Mouse (Mus musculus) MEL (cell line): ENCODE results near the gene Tbl1x. TPM values are rescaled to one million over a fixed set of nuclear protein-coding genes. Genes with fewer than 3 reads are reported as not detected.
A peak's percentile ranks its signal among the peaks of the same experiment; 100 is the strongest.

Experiments used
- DNase-seq: peaks from one replicate; pipeline ENCODE4 v3.0.0; 2011; ENCODE audit warnings: low read depth, low spot score
- H3K27ac ChIP-seq: 2 replicates; pipeline ENCODE4 v1.5.1; 2012; ENCODE audit warnings: low read depth, mild to moderate bottlenecking, control low read depth, low read length, moderate library complexity; ENCODE audit not compliant: control insufficient read depth
- H3K27me3 ChIP-seq, 2 experiments: fragments of 150-350 bp in 1 of 2; sonication (generic) in 1 of 2; 2 replicates each; pipeline ENCODE4 v1.6.1; 2012; ENCODE audit warnings: low read length in 2 of 2, mild to moderate bottlenecking in 2 of 2, improper control_type of control experiment in 1 of 2, moderate library complexity in 1 of 2; ENCODE audit not compliant: insufficient read depth in 2 of 2, control insufficient read depth in 1 of 2
- H3K36me3 ChIP-seq, 2 experiments: 2 replicates each; pipeline ENCODE4 v1.6.1; 2012 to 2014; ENCODE audit warnings: low read length in 2 of 2, improper control_type of control experiment in 1 of 2, inconsistent platforms in 1 of 2, mild to moderate bottlenecking in 1 of 2; ENCODE audit not compliant: insufficient read depth in 2 of 2, control insufficient read depth in 1 of 2
- H3K4me1 ChIP-seq, 2 experiments: fragments of 150-350 bp in 1 of 2; sonication (generic) in 1 of 2; 2 replicates each; pipeline ENCODE4 v1.6.1; 2012; ENCODE audit warnings: low read length in 2 of 2, improper control_type of control experiment in 1 of 2, mild to moderate bottlenecking in 1 of 2; ENCODE audit not compliant: insufficient read depth in 2 of 2, control insufficient read depth in 1 of 2
- H3K4me3 ChIP-seq, 2 experiments: fragments of 150-350 bp in 1 of 2; sonication (generic) in 1 of 2; 2 replicates each; pipeline ENCODE4 v1.5.1; 2012; ENCODE audit warnings: low read depth in 2 of 2, low read length in 2 of 2, mild to moderate bottlenecking in 2 of 2, moderate library complexity in 2 of 2, control low read depth in 1 of 2, improper control_type of control experiment in 1 of 2; ENCODE audit not compliant: control insufficient read depth in 1 of 2, insufficient read depth in 1 of 2
- H3K79me2 ChIP-seq: 2 replicates; pipeline ENCODE4 v1.6.1; 2012; ENCODE audit warnings: mild to moderate bottlenecking, low read length, moderate library complexity; ENCODE audit not compliant: control insufficient read depth, poor library complexity, insufficient read depth
- H3K9ac ChIP-seq: 2 replicates; pipeline ENCODE4 v1.6.1; 2012; ENCODE audit warnings: low read depth, mild to moderate bottlenecking, control low read depth, low read length, moderate library complexity; ENCODE audit not compliant: control insufficient read depth, poor library complexity, severe bottlenecking
- H3K9me3 ChIP-seq: fragments of 150-350 bp; sonication (generic); replicated peaks from 2 replicates; pipeline ENCODE4 v1.6.1; 2012; ENCODE audit warnings: mild to moderate bottlenecking, low read length, improper control_type of control experiment, moderate library complexity; ENCODE audit not compliant: insufficient read depth
- BHLHE40 ChIP-seq: IDR thresholded peaks from 2 replicates; pipeline ENCODE4 v1.6.1; 2012; ENCODE audit warnings: low read depth, mild to moderate bottlenecking, inconsistent platforms, low read length, improper control_type of control experiment, borderline replicate concordance
- CHD1 ChIP-seq: IDR thresholded peaks from 2 replicates; pipeline ENCODE4 v1.6.1; 2012; ENCODE audit warnings: low read depth, mild to moderate bottlenecking, inconsistent platforms, low read length, improper control_type of control experiment
- CHD2 ChIP-seq: IDR thresholded peaks from 2 replicates; pipeline ENCODE4 v1.6.1; 2011; ENCODE audit warnings: low read length, improper control_type of control experiment
- CTCF ChIP-seq, 3 experiments: IDR thresholded peaks in 2 of 3; conservative IDR thresholded peaks in 1 of 3; 2 replicates each; pipeline ENCODE4 v1.5.1; 2011 to 2012; ENCODE audit warnings: low read length in 3 of 3, low read depth in 2 of 3, mild to moderate bottlenecking in 2 of 3, improper control_type of control experiment in 1 of 3, inconsistent platforms in 1 of 3, mixed read lengths in 1 of 3, moderate library complexity in 1 of 3; ENCODE audit not compliant: control insufficient read depth in 1 of 3, insufficient read depth in 1 of 3, poor library complexity in 1 of 3, severe bottlenecking in 1 of 3
- E2F4 ChIP-seq: IDR thresholded peaks from 2 replicates; pipeline ENCODE4 v1.6.1; 2011; ENCODE audit warnings: low read depth, low read length, improper control_type of control experiment, borderline replicate concordance
- ELF1 ChIP-seq: IDR thresholded peaks from 2 replicates; pipeline ENCODE4 v1.6.1; 2014; ENCODE audit warnings: low read depth, mild to moderate bottlenecking, inconsistent platforms, low read length, improper control_type of control experiment, moderate library complexity
- EP300 ChIP-seq, 2 experiments: IDR thresholded peaks; 2 replicates each; pipeline ENCODE4 v1.6.1; 2011; ENCODE audit warnings: improper control_type of control experiment in 2 of 2, low read length in 2 of 2, low read depth in 1 of 2, mild to moderate bottlenecking in 1 of 2
- GABPA ChIP-seq: IDR thresholded peaks from 2 replicates; pipeline ENCODE4 v1.6.1; 2012; ENCODE audit warnings: low read depth, mild to moderate bottlenecking, inconsistent platforms, low read length, improper control_type of control experiment, moderate library complexity
- GATA1 ChIP-seq: IDR thresholded peaks from 2 replicates; pipeline ENCODE4 v1.6.1; 2011; ENCODE audit warnings: low read depth, low read length, improper control_type of control experiment
- HCFC1 ChIP-seq: IDR thresholded peaks from 2 replicates; pipeline ENCODE4 v1.6.1; 2012; ENCODE audit warnings: low read depth, mild to moderate bottlenecking, inconsistent platforms, low read length, improper control_type of control experiment, moderate library complexity
- JUND ChIP-seq: IDR thresholded peaks from 2 replicates; pipeline ENCODE4 v1.6.1; 2011; ENCODE audit warnings: low read depth, mild to moderate bottlenecking, improper control_type of control experiment, low read length
- MAZ ChIP-seq: IDR thresholded peaks from 2 replicates; pipeline ENCODE4 v1.6.1; 2012; ENCODE audit warnings: low read depth, mild to moderate bottlenecking, inconsistent platforms, low read length, improper control_type of control experiment
- MXI1 ChIP-seq: IDR thresholded peaks from 2 replicates; pipeline ENCODE4 v1.6.1; 2011; ENCODE audit warnings: mild to moderate bottlenecking, low read depth, low read length, improper control_type of control experiment
- MYB ChIP-seq: IDR thresholded peaks from 2 replicates; pipeline ENCODE4 v1.6.1; 2011; ENCODE audit warnings: mild to moderate bottlenecking, low read depth, low read length, improper control_type of control experiment
- POLR2AphosphoS5 ChIP-seq: IDR thresholded peaks from 2 replicates; pipeline ENCODE4 v1.6.1; 2012; ENCODE audit warnings: low read depth, borderline replicate concordance, mild to moderate bottlenecking, inconsistent platforms, low read length, moderate library complexity, mixed read lengths
- RAD21 ChIP-seq: IDR thresholded peaks from 2 replicates; pipeline ENCODE4 v1.6.1; 2011; ENCODE audit warnings: mild to moderate bottlenecking, low read depth, low read length, improper control_type of control experiment
- RCOR1 ChIP-seq: IDR thresholded peaks from 2 replicates; pipeline ENCODE4 v1.6.1; 2012; ENCODE audit warnings: low read depth, mild to moderate bottlenecking, inconsistent platforms, low read length, improper control_type of control experiment
- SIN3A ChIP-seq: IDR thresholded peaks from 2 replicates; pipeline ENCODE4 v1.6.1; 2012; ENCODE audit warnings: low read length, improper control_type of control experiment, inconsistent platforms
- USF1 ChIP-seq: IDR thresholded peaks from 2 replicates; pipeline ENCODE4 v1.6.1; 2014; ENCODE audit warnings: low read depth, mild to moderate bottlenecking, inconsistent platforms, low read length, improper control_type of control experiment, moderate library complexity
- USF2 ChIP-seq, 2 experiments: IDR thresholded peaks; 2 replicates each; pipeline ENCODE4 v1.6.1; 2011 to 2012; ENCODE audit warnings: improper control_type of control experiment in 2 of 2, low read length in 2 of 2, borderline replicate concordance in 1 of 2, inconsistent platforms in 1 of 2, low read depth in 1 of 2, mild to moderate bottlenecking in 1 of 2; ENCODE audit not compliant: insufficient read depth in 1 of 2
- ZMIZ1 ChIP-seq: IDR thresholded peaks from 2 replicates; pipeline ENCODE4 v1.6.1; 2012; ENCODE audit warnings: low read depth, mild to moderate bottlenecking, inconsistent platforms, low read length, improper control_type of control experiment, moderate library complexity
- polyA plus RNA-seq, 2 experiments: library from polyadenylated mRNA; stranded (reverse) in 1 of 2; unstranded in 1 of 2; fragments of >175 nt in 1 of 2; fragments of >200 nt in 1 of 2; gene quantifications; 2 replicates each; pipeline versions ENCODE4 v1.2.1 to v1.2.4; 2012; ENCODE audit warnings: low replicate concordance in 2 of 2, low read depth in 1 of 2; ENCODE audit not compliant: insufficient read length in 2 of 2, insufficient read depth in 1 of 2, missing spikeins in 1 of 2
- total RNA-seq: library from RNA; depleted of rRNA; stranded (reverse); fragments of 300-350 nt; gene quantifications from 2 replicates; pipeline ENCODE4 v1.2.3, GENCODE M21; 2012

The Tbl1x gene
- total and polyA plus RNA-seq, 3 experiments, result 17.1 to 42.5 (median 27.6) TPM

DNA sequence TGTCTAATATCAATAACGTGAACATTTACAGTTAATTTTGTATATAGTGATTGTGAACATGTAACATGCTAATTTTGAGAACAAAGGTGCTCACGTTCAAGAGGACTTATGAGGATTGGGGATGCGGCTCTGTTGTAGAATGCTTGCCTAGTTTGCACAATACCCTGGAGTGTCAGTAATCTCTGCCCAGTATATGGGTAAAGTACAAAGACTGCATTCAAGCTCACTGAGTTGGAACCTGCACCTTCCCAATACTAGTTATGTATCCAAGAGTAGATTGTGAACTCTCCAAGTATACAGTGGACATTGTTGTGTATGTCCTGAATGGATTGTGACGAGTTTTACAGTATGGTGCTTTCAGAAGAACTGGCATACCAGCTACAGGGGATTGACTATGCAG lies 33.7 kb downstream of the Tbl1x start:
- Histone ChIP-seq H3K36me3 (peaks cover 0 to 23% of the 10 kb centered on the region in 2 experiments; a peak in 2 of 4 replicates), H3K9ac (no peak overlapping the region), H3K4me1 (peaks cover 7 to 8% of the 10 kb centered on the region in 2 experiments; a peak in 3 of 4 replicates), H3K27ac (no peak overlapping the region), H3K4me3 (no peak overlapping the region), H3K27me3 (no peaks in the 10 kb centered on the region), H3K9me3 (no peaks in the 10 kb centered on the region), H3K79me2 (peaks cover 14% of the 10 kb centered on the region)
- TF ChIP-seq ZMIZ1 (no peak), CHD1 (no peak), E2F4 (no peak), MAZ (no peak), GABPA (no peak), RAD21 (no peak)
- DNase-seq, result no peak

DNA sequence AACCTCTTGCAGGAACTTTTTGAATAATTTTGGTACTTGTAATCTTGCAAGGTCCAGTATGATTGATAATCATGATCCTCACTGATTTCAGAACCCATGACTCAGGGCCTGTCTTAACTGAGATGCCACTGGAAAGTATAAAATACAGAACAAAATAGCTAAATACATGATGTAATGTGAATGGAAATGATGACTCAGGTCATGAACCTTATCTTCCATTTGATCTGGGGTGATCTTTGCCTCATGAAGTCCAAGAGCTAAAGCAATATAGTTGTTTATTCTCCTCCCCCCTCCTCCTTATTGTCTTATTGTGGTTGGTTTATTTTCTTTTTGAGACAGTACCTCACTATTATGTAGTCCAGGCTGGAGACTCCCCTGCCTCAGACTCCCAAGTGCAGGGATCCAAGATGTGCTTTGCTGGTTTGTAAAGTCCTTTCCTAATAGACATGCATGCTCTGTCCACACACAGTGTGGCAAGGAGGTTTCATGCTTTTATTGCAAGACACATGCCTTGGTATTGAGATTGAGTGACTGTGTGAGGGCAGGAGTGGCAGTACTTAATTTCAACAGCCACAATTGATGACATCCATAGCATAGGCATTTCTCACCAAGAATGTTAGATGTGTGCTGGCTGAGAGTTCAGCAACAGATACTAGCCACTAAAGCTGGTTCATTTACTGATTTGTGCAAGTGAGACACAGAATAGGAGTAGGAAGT lies 34.7 kb downstream of the Tbl1x start:
- H3K27ac ChIP-seq, result no peak overlapping the region
- TF ChIP-seq POLR2AphosphoS5, result no peak
- 0 out of 2 replicates have a peak, but pooled peaks have one; percentile 14 for TF ChIP-seq GATA1
- no peak for TF ChIP-seq JUND
- TF ChIP-seq, all 39 proteins: peak for 1
- Histone ChIP-seq H3K36me3 (peaks cover 0 to 23% of the 10 kb centered on the region in 2 experiments; a peak in 2 of 4 replicates), H3K4me1 (peaks cover 7 to 8% of the 10 kb centered on the region in 2 experiments; a peak in 3 of 4 replicates), H3K27me3 (no peaks in the 10 kb centered on the region), H3K9ac (no peak overlapping the region), H3K79me2 (peaks cover 14% of the 10 kb centered on the region), H3K9me3 (no peaks in the 10 kb centered on the region), H3K4me3 (no peak overlapping the region)
- DNase-seq, result no peak

DNA sequence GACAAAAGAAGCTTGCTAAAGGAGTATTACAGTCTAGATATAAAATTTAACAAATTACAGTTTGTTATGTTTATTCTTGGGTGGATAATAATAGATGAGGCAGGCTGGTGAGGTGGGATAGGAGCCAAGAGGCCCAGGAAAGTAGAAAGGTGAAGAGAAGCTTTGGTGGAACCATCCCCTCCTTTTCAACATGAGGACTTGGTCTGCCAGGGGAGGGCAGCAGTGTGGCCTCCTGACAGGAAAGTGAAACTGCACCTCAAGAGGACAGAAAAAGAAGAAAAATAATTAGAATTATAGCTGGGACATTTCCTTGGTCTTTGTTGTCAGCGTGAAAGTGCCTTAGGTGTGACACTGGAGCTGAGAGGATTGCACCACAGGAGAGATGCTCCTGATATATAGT lies 35.6 kb downstream of the Tbl1x start:
- H3K27me3 ChIP-seq, result no peaks in the 10 kb centered on the region
- no peaks in the 10 kb centered on the region for H3K9me3 ChIP-seq
- peaks cover 14% of the 10 kb centered on the region for H3K79me2 ChIP-seq
- H3K9ac ChIP-seq, result no peak overlapping the region
- H3K36me3 ChIP-seq, result peaks cover 0 to 23% of the 10 kb centered on the region in 2 experiments; a peak in 2 of 4 replicates
- H3K4me1 ChIP-seq, result peaks cover 7 to 8% of the 10 kb centered on the region in 2 experiments; a peak in 3 of 4 replicates
- H3K27ac ChIP-seq, result no peak overlapping the region
- no peak for TF ChIP-seq HCFC1
- no peak for TF ChIP-seq CHD2
- TF ChIP-seq EP300 (IDR thresholded peaks at IDR 0.05; ENCODE audit: low read depth in 1 of 2, low read length in 2 of 2), result no peak
- no peak for TF ChIP-seq MYB
- no peak for TF ChIP-seq SIN3A
- TF ChIP-seq USF2 (IDR thresholded peaks at IDR 0.05; ENCODE audit: borderline replicate concordance in 1 of 2, insufficient read depth in 1 of 2, low read depth in 1 of 2, low read length in 2 of 2), result no peak
- no peak for TF ChIP-seq RCOR1
- TF ChIP-seq GABPA, result no peak
- no peak for TF ChIP-seq USF1
- no peak for TF ChIP-seq MXI1
- TF ChIP-seq ELF1, result no peak
- no peak; a peak in 1 of 6 replicates for TF ChIP-seq CTCF (IDR thresholded peaks at IDR 0.05 in 2 of 3, conservative IDR thresholded peaks at IDR 0.05 in 1 of 3; ENCODE audit: control insufficient read depth in 1 of 3, insufficient read depth in 1 of 3, low read depth in 2 of 3, low read length in 3 of 3, poor library complexity in 1 of 3, severe bottlenecking in 1 of 3)
- TF ChIP-seq BHLHE40, result no peak
- H3K4me3 ChIP-seq, result no peak overlapping the region
- DNase-seq, result no peak
